Mouse (Mus musculus): ENCODE data around the gene 2310039H08Rik. TPM values are rescaled to one million over a fixed set of nuclear protein-coding genes. Genes with fewer than 3 reads are reported as not detected.

2310039H08Rik gene
- polyA plus RNA-seq, 1 experiment from 2014 or later = 54.7 TPM

GRCm38 (mm10) chr17:46770546-46770945, 1.9 kb upstream of the 2310039H08Rik start:
- no peak for DNase-seq (ENCODE audit: extremely low spot score, low spot score)
- WGBS = 91% methylated on average over 11 of the region's 11 CpGs
- peaks cover 29% of the 10 kb centered on the region for H3K4me1 ChIP-seq
- H3K27me3 ChIP-seq (ENCODE audit: poor library complexity, severe bottlenecking) = no peaks in the 10 kb centered on the region
- H3K9me3 ChIP-seq = no peaks in the 10 kb centered on the region
- H3K4me3 ChIP-seq = peak overlapping the region; percentile 16; the same call in 1 of the 2 replicates
- no peak overlapping the region for H3K27ac ChIP-seq
- peaks cover 18% of the 10 kb centered on the region for H3K36me3 ChIP-seq (replicated peaks)

GRCm38 (mm10) chr17:46771025-46771424, 1.4 kb upstream of the 2310039H08Rik start:
- peaks cover 29% of the 10 kb centered on the region for H3K4me1 ChIP-seq
- 92% methylated on average over 4 of the region's 4 CpGs for WGBS

GRCm38 (mm10) chr17:46771616-46772015, 819 bp upstream of the 2310039H08Rik start:
- Histone ChIP-seq H3K27ac (peak overlapping the region; percentile 90), H3K36me3 (replicated peaks) (peaks cover 28% of the 10 kb centered on the region), H3K27me3 (ENCODE audit: poor library complexity, severe bottlenecking) (no peaks in the 10 kb centered on the region), H3K4me3 (peak overlapping the region; percentile 70), H3K4me1 (peaks cover 29% of the 10 kb centered on the region), H3K9me3 (no peaks in the 10 kb centered on the region)
- DNase-seq (ENCODE audit: extremely low spot score, low spot score) = no peak
- WGBS = 72% methylated on average over 17 of the region's 17 CpGs

More at GRCm38 (mm10) chr17:46771025-46771424, 1.4 kb upstream of the 2310039H08Rik start:
- no peaks in the 10 kb centered on the region for H3K9me3 ChIP-seq
- H3K4me3 ChIP-seq = peak overlapping the region; percentile 16
- H3K27me3 ChIP-seq (ENCODE audit: poor library complexity, severe bottlenecking) = no peaks in the 10 kb centered on the region
- no peak for DNase-seq (ENCODE audit: extremely low spot score, low spot score)
- no peak overlapping the region for H3K27ac ChIP-seq
- peaks cover 22% of the 10 kb centered on the region for H3K36me3 ChIP-seq (replicated peaks)

GRCm38 (mm10) chr17:46772038-46772403, 414 bp upstream of the 2310039H08Rik start:
- H3K9me3 ChIP-seq = no peaks in the 10 kb centered on the region
- peaks cover 29% of the 10 kb centered on the region for H3K4me1 ChIP-seq
- WGBS = 15% methylated on average over 5 of the region's 5 CpGs
- H3K4me3 ChIP-seq = peak overlapping the region; percentile 70
- H3K36me3 ChIP-seq (replicated peaks) = peaks cover 32% of the 10 kb centered on the region
- no peak for DNase-seq (ENCODE audit: extremely low spot score, low spot score)
- peak overlapping the region; percentile 90 for H3K27ac ChIP-seq
- H3K27me3 ChIP-seq (ENCODE audit: poor library complexity, severe bottlenecking) = no peaks in the 10 kb centered on the region

- WGBS = 12% methylated on average over 20 of the region's 20 CpGs
- H3K27ac ChIP-seq = peak overlapping the region; percentile 90
- peak; percentile 35 for DNase-seq (ENCODE audit: extremely low spot score, low spot score)
Measured at GRCm38 (mm10) chr17:46773278-46774130, 1.1 kb downstream of the 2310039H08Rik start.

GRCm38 (mm10) chr17:46774131-46774472, 1.7 kb downstream of the 2310039H08Rik start:
- H3K4me3 ChIP-seq = peak overlapping the region; percentile 70

More at GRCm38 (mm10) chr17:46773278-46774130, 1.1 kb downstream of the 2310039H08Rik start:
- H3K27me3 ChIP-seq (ENCODE audit: poor library complexity, severe bottlenecking) = no peaks in the 10 kb centered on the region
- H3K4me3 ChIP-seq = peak overlapping the region; percentile 70
- peaks cover 47% of the 10 kb centered on the region for H3K36me3 ChIP-seq (replicated peaks)
- no peaks in the 10 kb centered on the region for H3K9me3 ChIP-seq
- peaks cover 23% of the 10 kb centered on the region for H3K4me1 ChIP-seq

GRCm38 (mm10) chr17:46775070-46775469, 2.6 kb downstream of the 2310039H08Rik start:
- H3K9me3 ChIP-seq = no peaks in the 10 kb centered on the region
- no peak for DNase-seq (ENCODE audit: extremely low spot score, low spot score)
- peaks cover 23% of the 10 kb centered on the region for H3K4me1 ChIP-seq
- WGBS = 96% methylated on average over 9 of the region's 9 CpGs
- peaks cover 63% of the 10 kb centered on the region for H3K36me3 ChIP-seq (replicated peaks)
- H3K4me3 ChIP-seq = no peak overlapping the region
- no peaks in the 10 kb centered on the region for H3K27me3 ChIP-seq (ENCODE audit: poor library complexity, severe bottlenecking)
- no peak overlapping the region for H3K27ac ChIP-seq

More at GRCm38 (mm10) chr17:46774131-46774472, 1.7 kb downstream of the 2310039H08Rik start:
- 41% methylated on average over 2 of the region's 2 CpGs for WGBS
- Histone ChIP-seq H3K4me1 (peaks cover 23% of the 10 kb centered on the region), H3K27me3 (ENCODE audit: poor library complexity, severe bottlenecking) (no peaks in the 10 kb centered on the region), H3K9me3 (no peaks in the 10 kb centered on the region), H3K27ac (peak overlapping the region; percentile 90; the same call in 1 of the 2 replicates), H3K36me3 (replicated peaks) (peaks cover 53% of the 10 kb centered on the region)
- DNase-seq (ENCODE audit: extremely low spot score, low spot score) = no peak

GRCm38 (mm10) chr17:46776087-46776486, 3.7 kb downstream of the 2310039H08Rik start:
- H3K4me1 ChIP-seq = peaks cover 24% of the 10 kb centered on the region
- H3K27me3 ChIP-seq (ENCODE audit: poor library complexity, severe bottlenecking) = no peaks in the 10 kb centered on the region
- H3K4me3 ChIP-seq = no peak overlapping the region
- no peaks in the 10 kb centered on the region for H3K9me3 ChIP-seq
- peaks cover 73% of the 10 kb centered on the region for H3K36me3 ChIP-seq (replicated peaks)
- DNase-seq (ENCODE audit: extremely low spot score, low spot score) = no peak
- WGBS = 95% methylated on average over 3 of the region's 3 CpGs
- no peak overlapping the region for H3K27ac ChIP-seq

- DNase-seq (ENCODE audit: extremely low spot score, low spot score) = no peak
- peaks cover 45% of the 10 kb centered on the region for H3K36me3 ChIP-seq (replicated peaks)
- 11% methylated on average over 11 of the region's 11 CpGs for WGBS
Measured at GRCm38 (mm10) chr17:46781876-46782275, 9.4 kb downstream of the 2310039H08Rik start.

GRCm38 (mm10) chr17:46782341-46783221, 10.1 kb downstream of the 2310039H08Rik start, which contains the start of gene Rpl7l1:
TSS of gene Rpl7l1 (minus strand) at chr17:46782672.
- DNase-seq (ENCODE audit: extremely low spot score, low spot score) = peak; percentile 92
- under 1% methylated on average over 44 of the region's 44 CpGs for WGBS

More at GRCm38 (mm10) chr17:46781876-46782275, 9.4 kb downstream of the 2310039H08Rik start:
- H3K9me3 ChIP-seq = no peaks in the 10 kb centered on the region; the same call in 1 of the 2 replicates
- peak overlapping the region; percentile 93 for H3K27ac ChIP-seq
- H3K4me3 ChIP-seq = peak overlapping the region; percentile 76
- no peaks in the 10 kb centered on the region for H3K27me3 ChIP-seq (ENCODE audit: poor library complexity, severe bottlenecking)
- peaks cover 8% of the 10 kb centered on the region for H3K4me1 ChIP-seq

GRCm38 (mm10) chr17:46783222-46783565, 10.8 kb downstream of the 2310039H08Rik start:
- 83% methylated on average over 2 of the region's 2 CpGs for WGBS
- H3K27ac ChIP-seq = peak overlapping the region; percentile 93

More at GRCm38 (mm10) chr17:46782341-46783221, 10.1 kb downstream of the 2310039H08Rik start, which contains the start of gene Rpl7l1:
- H3K9me3 ChIP-seq = no peaks in the 10 kb centered on the region; the same call in 1 of the 2 replicates
- no peaks in the 10 kb centered on the region for H3K27me3 ChIP-seq (ENCODE audit: poor library complexity, severe bottlenecking)
- H3K4me3 ChIP-seq = peak within 1 kb of the TSS; percentile 76
- peaks cover 38% of the 10 kb centered on the region for H3K36me3 ChIP-seq (replicated peaks)
- H3K27ac ChIP-seq = peak within 1 kb of the TSS; percentile 93
- H3K4me1 ChIP-seq = peaks cover 8% of the 10 kb centered on the region

GRCm38 (mm10) chr17:46786952-46787351, 14.5 kb downstream of the 2310039H08Rik start:
- no peaks in the 10 kb centered on the region; the same call in 1 of the 2 replicates for H3K9me3 ChIP-seq
- 95% methylated on average over 5 of the region's 5 CpGs for WGBS
- DNase-seq (ENCODE audit: extremely low spot score, low spot score) = no peak

More at GRCm38 (mm10) chr17:46783222-46783565, 10.8 kb downstream of the 2310039H08Rik start:
- H3K9me3 ChIP-seq = no peaks in the 10 kb centered on the region; the same call in 1 of the 2 replicates
- no peaks in the 10 kb centered on the region for H3K27me3 ChIP-seq (ENCODE audit: poor library complexity, severe bottlenecking)
- peak overlapping the region; percentile 76 for H3K4me3 ChIP-seq
- peaks cover 32% of the 10 kb centered on the region for H3K36me3 ChIP-seq (replicated peaks)
- peaks cover 8% of the 10 kb centered on the region for H3K4me1 ChIP-seq
- peak; percentile 20 for DNase-seq (ENCODE audit: extremely low spot score, low spot score)

More at GRCm38 (mm10) chr17:46786952-46787351, 14.5 kb downstream of the 2310039H08Rik start:
- no peaks in the 10 kb centered on the region for H3K36me3 ChIP-seq (replicated peaks)
- no peaks in the 10 kb centered on the region for H3K27me3 ChIP-seq (ENCODE audit: poor library complexity, severe bottlenecking)
- no peaks in the 10 kb centered on the region for H3K4me1 ChIP-seq
- H3K4me3 ChIP-seq = no peak overlapping the region
- no peak overlapping the region for H3K27ac ChIP-seq
